Mouse (Mus musculus) heart, adult 11 months (tissue): ENCODE results near the gene Adat1.

Source experiments
- DNase-seq: peaks from one replicate; pipeline ENCODE4 v3.0.0; 2022

Gene Adat1

GRCm38 (mm10) chr8:111992013-111992702, at the start of gene Adat1:
Gene Adat1 (minus strand): TSS chr8:111992302.
- peak; percentile 99 for DNase-seq

- DNase-seq, result no peak
These were observed 45.4 kb upstream of the Adat1 start for GRCm38 (mm10) chr8:112037521-112037920.

- no peak for DNase-seq
These were observed 42.5 kb upstream of the Adat1 start for GRCm38 (mm10) chr8:112034603-112035002.

- peak; percentile 59 for DNase-seq
These were observed 41.0 kb upstream of the Adat1 start for GRCm38 (mm10) chr8:112033071-112033470.

- DNase-seq, result peak; percentile 55
These were observed 38.6 kb upstream of the Adat1 start for GRCm38 (mm10) chr8:112030663-112031062.

GRCm38 (mm10) chr8:112029455-112029854, 37.4 kb upstream of the Adat1 start:
- DNase-seq, result no peak

- no peak for DNase-seq
These were observed 22.8 kb upstream of the Adat1 start, which contains the start of gene Gm6793 for GRCm38 (mm10) chr8:112014936-112015335. Gene Gm6793 (minus strand): TSS chr8:112015036.

- peak; percentile 94 for DNase-seq
These were observed 19.7 kb upstream of the Adat1 start for GRCm38 (mm10) chr8:112011816-112012242.

- DNase-seq, result peak; percentile 99
These were observed 19.1 kb upstream of the Adat1 start, which contains the start of the genes Kars and Terf2ip for GRCm38 (mm10) chr8:112010997-112011815. Gene Kars (minus strand): TSS chr8:112011323. Gene Terf2ip (plus strand): TSS chr8:112011398.

- no peak for DNase-seq
These were observed 17.5 kb upstream of the Adat1 start for GRCm38 (mm10) chr8:112009558-112009957.

GRCm38 (mm10) chr8:112007669-112008068, 15.6 kb upstream of the Adat1 start:
- no peak for DNase-seq

GRCm38 (mm10) chr8:112005601-112006000, 13.5 kb upstream of the Adat1 start:
- no peak for DNase-seq

- DNase-seq, result no peak
These were observed 12.7 kb upstream of the Adat1 start for GRCm38 (mm10) chr8:112004754-112005153.

- no peak for DNase-seq
These were observed 569 bp upstream of the Adat1 start for GRCm38 (mm10) chr8:111992703-111993039.

- no peak for DNase-seq
These were observed 824 bp downstream of the Adat1 start for GRCm38 (mm10) chr8:111991278-111991677.

GRCm38 (mm10) chr8:111989911-111990310, 2.2 kb downstream of the Adat1 start:
- peak; percentile 93 for DNase-seq

GRCm38 (mm10) chr8:111984511-111984910, 7.6 kb downstream of the Adat1 start:
- no peak for DNase-seq

GRCm38 (mm10) chr8:111982116-111982515, 10.0 kb downstream of the Adat1 start:
- DNase-seq, result no peak

GRCm38 (mm10) chr8:111978147-111978546, 14.0 kb downstream of the Adat1 start:
- no peak for DNase-seq

- DNase-seq, result peak; percentile 85
These were observed 15.8 kb downstream of the Adat1 start for GRCm38 (mm10) chr8:111976326-111976725.

- DNase-seq, result peak; percentile 67
These were observed 16.4 kb downstream of the Adat1 start for GRCm38 (mm10) chr8:111975706-111976105.

GRCm38 (mm10) chr8:111974138-111974537, 18.0 kb downstream of the Adat1 start:
- DNase-seq, result no peak

GRCm38 (mm10) chr8:111968991-111969390, 23.1 kb downstream of the Adat1 start:
- DNase-seq, result no peak

GRCm38 (mm10) chr8:111968541-111968940, 23.6 kb downstream of the Adat1 start:
- DNase-seq, result no peak
